Mouse (Mus musculus) kidney, postnatal 25 days (tissue): ENCODE results near the gene Ago4.
A peak's percentile ranks its signal among the peaks of the same experiment; 100 is the strongest.
"Not testable (repeated sequence)": the region's sequence is repeated elsewhere in the genome, so short reads cannot be mapped to it uniquely, and the experiment has no call there.

Experiments used
- DNase-seq, 2 experiments: peaks; one replicate each; pipeline ENCODE4 v3.0.0; 2021; ENCODE audit warnings: mixed read lengths in 2 of 2

The Ago4 gene

GRCm38 (mm10) chr4:126532827-126533728 lies at the start of gene Ago4:
Gene Ago4 (minus strand): TSS chr4:126533472.
- peak; percentile 56 to 83 for DNase-seq

- DNase-seq, result no peak
Measured at GRCm38 (mm10) chr4:126579077-126579476, 45.8 kb upstream of the Ago4 start.

GRCm38 (mm10) chr4:126577920-126578319 lies 44.6 kb upstream of the Ago4 start:
- no peak for DNase-seq

GRCm38 (mm10) chr4:126576281-126576680 lies 43.0 kb upstream of the Ago4 start:
- DNase-seq, result no peak

- no peak for DNase-seq
Measured at GRCm38 (mm10) chr4:126569783-126570182, 36.5 kb upstream of the Ago4 start.

GRCm38 (mm10) chr4:126567243-126567642 lies 34.0 kb upstream of the Ago4 start:
- peak; percentile 38 to 57 for DNase-seq

GRCm38 (mm10) chr4:126563798-126564197 lies 30.5 kb upstream of the Ago4 start:
- no peak for DNase-seq

- DNase-seq, result peak; percentile 90 to 93
Measured at GRCm38 (mm10) chr4:126556809-126557711, 23.8 kb upstream of the Ago4 start, which contains the start of gene Clspn. Gene Clspn (plus strand): TSS chr4:126556935.

- peak in 1 of 2 experiments; percentile 25 for DNase-seq
Measured at GRCm38 (mm10) chr4:126554462-126554861, 21.2 kb upstream of the Ago4 start.

- DNase-seq, result no peak
Measured at GRCm38 (mm10) chr4:126553685-126554084, 20.4 kb upstream of the Ago4 start.

GRCm38 (mm10) chr4:126553105-126553504 lies 19.8 kb upstream of the Ago4 start:
- no peak for DNase-seq

- no peak for DNase-seq
Measured at GRCm38 (mm10) chr4:126552136-126552535, 18.9 kb upstream of the Ago4 start.

- DNase-seq, result no peak
Measured at GRCm38 (mm10) chr4:126546183-126546582, 12.9 kb upstream of the Ago4 start.

- no peak for DNase-seq
Measured at GRCm38 (mm10) chr4:126545703-126546102, 12.4 kb upstream of the Ago4 start.

GRCm38 (mm10) chr4:126545016-126545415 lies 11.7 kb upstream of the Ago4 start:
- DNase-seq, result no peak

GRCm38 (mm10) chr4:126542838-126543237 lies 9.6 kb upstream of the Ago4 start:
- no peak for DNase-seq

- no peak for DNase-seq
Measured at GRCm38 (mm10) chr4:126540487-126541071, 7.3 kb upstream of the Ago4 start.

- DNase-seq, result no peak
Measured at GRCm38 (mm10) chr4:126536865-126537264, 3.6 kb upstream of the Ago4 start.

GRCm38 (mm10) chr4:126535631-126536030 lies 2.4 kb upstream of the Ago4 start:
- not testable (repeated sequence) for DNase-seq

- DNase-seq, result no peak
Measured at GRCm38 (mm10) chr4:126533729-126534070, 428 bp upstream of the Ago4 start.

GRCm38 (mm10) chr4:126532292-126532691 lies 980 bp downstream of the Ago4 start:
- DNase-seq, result no peak

- no peak for DNase-seq
Measured at GRCm38 (mm10) chr4:126526828-126527227, 6.4 kb downstream of the Ago4 start.

- DNase-seq, result no peak
Measured at GRCm38 (mm10) chr4:126526164-126526563, 7.1 kb downstream of the Ago4 start.
